Mouse (Mus musculus) thymus, postnatal 25 days (tissue): ENCODE results near the gene Lcmt2.

Experiments
- DNase-seq: peaks from one replicate; pipeline ENCODE4 v3.0.0; 2022

Gene Lcmt2

DNA sequence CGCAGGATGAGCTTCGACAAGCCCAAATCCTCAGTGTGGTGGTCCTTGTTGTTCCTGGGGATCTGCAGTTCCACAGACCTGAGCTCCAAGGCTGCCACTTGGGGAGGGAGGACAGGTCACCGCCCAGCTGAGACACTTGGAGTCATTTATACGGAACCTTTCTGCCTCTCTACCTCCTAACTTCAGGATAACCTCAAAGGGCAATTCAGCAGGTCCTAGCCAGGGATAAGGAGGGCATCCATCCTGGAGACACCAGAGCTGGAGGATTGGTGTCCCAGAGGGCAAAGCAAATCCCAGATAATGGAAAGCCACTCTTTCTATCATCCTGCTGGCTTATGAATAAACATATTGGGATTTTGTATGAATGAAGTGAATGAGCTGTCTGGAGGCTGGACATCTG is 30.8 kb downstream of the Lcmt2 start, which contains the start of gene Tgm7:
TSS of gene Tgm7 (minus strand) at position 101 of the 400 bp plus-strand sequence.
- no peak for DNase-seq

DNA sequence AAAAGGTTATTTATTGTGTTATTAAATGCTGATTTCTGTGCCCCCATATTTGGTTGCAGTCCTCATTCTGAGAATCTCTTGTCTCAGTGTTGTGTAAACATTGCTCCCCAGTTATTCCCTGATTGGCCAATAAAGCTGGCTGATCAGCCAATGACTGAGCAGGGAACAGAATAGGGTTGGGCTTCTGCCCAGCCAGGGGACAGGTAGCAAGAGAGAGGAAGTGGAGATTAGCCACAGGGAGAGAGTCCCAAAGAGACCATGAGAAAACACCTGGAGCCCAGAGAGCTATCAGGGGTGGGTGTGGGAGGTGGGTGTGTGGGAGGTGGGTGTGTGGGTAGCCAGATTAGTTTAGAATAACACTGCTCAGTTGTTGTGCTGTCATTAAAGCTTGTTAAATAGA is 34.5 kb downstream of the Lcmt2 start:
- no peak for DNase-seq

DNA sequence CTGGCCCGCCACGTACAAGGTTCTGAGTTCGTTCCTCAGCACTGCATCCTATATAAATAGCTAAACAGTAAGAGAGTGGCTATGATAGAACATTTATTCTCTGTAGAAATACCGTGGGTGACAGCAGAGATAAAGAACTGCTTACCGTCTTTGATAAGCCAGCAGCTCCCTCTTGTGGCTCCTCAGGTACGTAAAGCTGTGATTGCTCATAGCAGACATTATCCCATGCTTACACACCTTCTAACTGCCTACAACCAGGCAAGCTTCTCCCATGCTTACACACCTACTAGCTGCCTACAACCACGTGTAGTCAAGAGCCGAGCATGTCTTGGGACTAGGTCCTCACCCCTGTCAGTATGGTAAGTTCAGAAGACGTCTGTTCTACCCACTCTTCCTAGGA is 38.4 kb downstream of the Lcmt2 start:
- DNase-seq: peak; percentile 59

DNA sequence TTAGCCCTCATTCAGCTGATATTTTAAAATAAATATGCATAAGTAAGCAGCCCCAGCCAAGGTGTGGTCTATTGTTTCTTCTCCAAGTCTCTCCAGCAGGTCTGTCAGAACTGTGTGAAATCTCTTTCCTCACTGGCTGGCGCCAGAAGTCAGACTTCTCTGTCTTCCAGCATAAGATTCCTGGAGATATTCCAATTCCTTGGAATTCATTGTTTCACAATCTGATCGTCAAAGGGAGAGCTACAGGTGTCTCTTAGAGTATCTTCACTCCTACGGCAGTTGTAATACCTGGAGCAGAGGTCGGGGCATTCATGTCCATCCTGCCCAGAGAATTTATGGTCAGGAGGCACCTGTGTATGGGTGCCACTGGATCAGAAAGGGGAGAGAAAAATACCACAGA is 50.7 kb downstream of the Lcmt2 start:
- DNase-seq: no peak

DNA sequence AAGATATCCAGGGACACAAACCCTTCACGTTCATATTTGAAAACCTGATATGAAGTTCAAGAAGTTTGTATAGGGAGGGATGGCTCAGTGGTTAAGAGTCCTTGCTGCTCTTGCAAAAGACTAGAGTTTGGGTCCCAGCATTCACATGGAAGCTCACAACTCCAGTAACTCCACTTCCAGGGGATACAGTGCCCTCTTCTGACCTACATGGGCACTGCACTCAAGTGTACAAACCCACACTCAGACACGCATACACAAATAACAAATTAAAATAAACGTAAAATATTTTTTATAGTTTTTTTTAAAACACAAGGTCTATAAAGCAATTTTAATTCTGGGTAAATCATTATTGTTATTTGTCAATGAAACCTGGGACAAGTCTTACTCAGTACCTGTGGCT is 51.9 kb downstream of the Lcmt2 start:
- no peak for DNase-seq

DNA sequence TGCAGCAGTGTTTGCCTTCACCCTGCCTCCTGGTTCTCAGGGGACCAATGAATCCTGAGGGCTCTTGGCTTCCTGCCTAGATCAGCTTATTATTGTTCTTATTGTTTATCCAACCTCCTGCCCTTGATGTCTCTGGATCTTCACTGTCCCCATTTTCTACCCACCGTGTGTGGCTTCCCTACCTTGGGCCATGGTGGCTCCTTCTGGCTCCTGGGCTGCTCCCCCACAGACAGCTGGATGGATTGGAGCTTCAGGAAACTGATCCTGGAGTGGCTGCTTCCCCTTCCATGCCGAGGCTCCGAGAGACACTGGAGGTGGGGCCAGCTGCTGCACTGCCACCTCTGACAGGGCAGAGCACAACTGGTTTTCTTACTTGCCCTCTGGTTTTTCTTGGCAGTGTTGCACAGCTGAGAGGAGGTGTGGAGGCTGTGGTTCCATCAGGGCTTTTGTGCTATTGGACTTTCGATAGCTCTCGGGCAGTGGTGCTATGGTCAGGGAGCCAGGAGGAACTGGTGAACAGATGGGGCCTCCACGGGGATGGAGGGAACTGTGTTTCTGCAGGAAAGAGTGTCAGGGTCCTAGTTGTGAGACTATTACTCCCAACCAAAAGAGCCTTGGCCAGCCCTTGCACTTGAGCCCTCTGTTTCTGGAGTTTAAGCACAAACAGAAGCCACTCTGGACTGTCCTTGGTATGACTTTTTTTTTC is 54.8 kb downstream of the Lcmt2 start, which contains the start of gene Tgm5:
TSS of gene Tgm5 (minus strand) at position 362 of the 706 bp plus-strand sequence.
- no peak for DNase-seq

DNA sequence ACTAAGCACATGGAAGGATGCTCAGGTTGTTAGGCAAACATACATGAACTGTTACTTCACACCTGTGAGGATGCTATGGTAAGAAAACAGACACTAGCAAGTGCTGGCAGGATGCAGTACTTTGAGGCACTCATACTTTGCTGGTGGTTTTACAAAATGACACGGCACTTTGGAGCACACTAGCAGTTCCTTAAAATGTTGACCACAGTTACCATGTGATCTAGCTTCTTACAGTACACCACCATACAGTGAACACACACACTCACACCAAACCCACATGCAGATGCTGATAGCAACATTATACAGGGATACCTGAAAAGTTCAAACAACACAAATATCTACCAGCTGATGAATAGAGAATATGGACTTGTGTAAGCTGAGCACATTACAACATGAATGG is 57.8 kb downstream of the Lcmt2 start:
- no peak for DNase-seq
